Mouse (Mus musculus) hindbrain, postnatal 0 days (tissue): ENCODE results near the gene Celf2. TPM values are rescaled to one million over a fixed set of nuclear protein-coding genes. Genes with fewer than 3 reads are reported as not detected.

Source experiments
- ATAC-seq: fragments of 200-750 bp; cut with Nextera tagmentation; 2 replicates; pipeline ENCODE4 v1.8.0; 2017; ENCODE audit warnings: mild to moderate bottlenecking, moderate TSS enrichment, moderate library complexity
- DNase-seq: peaks from one replicate; pipeline ENCODE4 v3.0.0-alpha.2; 2015; ENCODE audit warnings: low spot score
- H3K27ac ChIP-seq: fragments of 300-500 bp; sonication (generic); 2 replicates; pipeline ENCODE4 v1.5.1; 2014; ENCODE audit warnings: mild to moderate bottlenecking
- H3K27me3 ChIP-seq: fragments of 300-500 bp; sonication (generic); 2 replicates; pipeline ENCODE4 v1.6.1; 2014; ENCODE audit warnings: low read length, mixed read lengths; ENCODE audit not compliant: insufficient read depth
- H3K36me3 ChIP-seq: fragments of 300-500 bp; sonication (generic); 2 replicates; pipeline ENCODE4 v1.6.1; 2014; ENCODE audit warnings: low read length, mixed read lengths; ENCODE audit not compliant: insufficient read depth
- H3K4me1 ChIP-seq: fragments of 300-500 bp; sonication (generic); 2 replicates; pipeline ENCODE4 v1.6.1; 2014; ENCODE audit warnings: antibody characterized with exemption, low read length, mixed read lengths; ENCODE audit not compliant: insufficient read depth
- H3K4me2 ChIP-seq: fragments of 300-500 bp; sonication (generic); 2 replicates; pipeline ENCODE4 v1.6.1; 2014; ENCODE audit warnings: low read depth, mild to moderate bottlenecking, low read length, moderate library complexity, mixed read lengths
- H3K4me3 ChIP-seq: fragments of 300-500 bp; sonication (generic); 2 replicates; pipeline ENCODE4 v1.5.1; 2014; ENCODE audit warnings: low read length
- H3K9ac ChIP-seq: fragments of 300-500 bp; sonication (generic); replicated peaks from 2 replicates; pipeline ENCODE4 v1.6.1; 2014; ENCODE audit warnings: mild to moderate bottlenecking, low read length, moderate library complexity, mixed read lengths
- H3K9me3 ChIP-seq: fragments of 300-500 bp; sonication (generic); 2 replicates; pipeline ENCODE4 v1.6.1; 2016; ENCODE audit warnings: low read length, mixed read lengths
- CTCF ChIP-seq: IDR thresholded peaks from 2 replicates; pipeline ENCODE4 v1.5.1; 2016; ENCODE audit warnings: antibody characterized with exemption, control low read depth, low read depth
- whole genome bisulfite sequencing: fragments of 180-500 bp; shearing (Covaris S2); extraction: QIAGEN DNeasy Blood & Tissue Kit; methylation state at CpG from one replicate; pipeline ENCODE4 v1.1.7; 2014; 5-methylcytosine and 5-hydroxymethylcytosine counted together
- polyA plus RNA-seq: library from polyadenylated mRNA; unstranded; fragments of >200 nt; fragmentation: Nextera tagmentation; extraction: Ambion mirVana; gene quantifications from 2 replicates; pipeline ENCODE4 v1.2.1, GENCODE M21; 2015
- total RNA-seq: library from RNA; depleted of rRNA; stranded (reverse); fragments of >200 nt; gene quantifications from 2 replicates; pipeline ENCODE4 v1.2.3, GENCODE M21; 2014

The Celf2 gene
- total and polyA plus RNA-seq, 2 experiments from 2014 or later = 110 to 160 TPM

- Histone ChIP-seq H3K27me3 (no peaks in the 10 kb centered on the region), H3K4me2 (no peak overlapping the region), H3K4me3 (no peak overlapping the region), H3K9me3 (no peaks in the 10 kb centered on the region), H3K36me3 (no peaks in the 10 kb centered on the region), H3K27ac (peak overlapping the region; percentile 11; the same call in 1 of the 2 replicates), H3K9ac (no peak overlapping the region), H3K4me1 (no peaks in the 10 kb centered on the region)
- 60% methylated on average over 6 of the region's 6 CpGs for WGBS
- DNase-seq = peak; percentile 60
- no peak for TF ChIP-seq CTCF
- no peak for ATAC-seq
Measured at GRCm38 (mm10) chr2:7531185-7531960, 22.0 kb upstream of the Celf2 start.

- DNase-seq (no peak), ATAC-seq (no peak)
- Histone ChIP-seq H3K9me3 (no peaks in the 10 kb centered on the region), H3K36me3 (no peaks in the 10 kb centered on the region), H3K4me1 (no peaks in the 10 kb centered on the region), H3K4me3 (no peak overlapping the region), H3K9ac (no peak overlapping the region), H3K4me2 (no peak overlapping the region), H3K27ac (peak overlapping the region; percentile 11), H3K27me3 (no peaks in the 10 kb centered on the region)
- TF ChIP-seq CTCF = no peak
- WGBS = 39% methylated on average over 8 of the region's 8 CpGs
Measured at GRCm38 (mm10) chr2:7530461-7531184, 21.3 kb upstream of the Celf2 start.

- WGBS = 36% methylated on average over 5 of the region's 5 CpGs
- Histone ChIP-seq H3K27ac (no peak overlapping the region), H3K4me1 (no peaks in the 10 kb centered on the region), H3K4me2 (no peak overlapping the region), H3K36me3 (no peaks in the 10 kb centered on the region), H3K4me3 (no peak overlapping the region), H3K9ac (no peak overlapping the region), H3K27me3 (no peaks in the 10 kb centered on the region), H3K9me3 (no peaks in the 10 kb centered on the region)
- ATAC-seq (no peak), DNase-seq (peak; percentile 15)
- TF ChIP-seq CTCF = no peak
Measured at GRCm38 (mm10) chr2:7529637-7530036, 20.3 kb upstream of the Celf2 start.

- Histone ChIP-seq H3K9ac (no peak overlapping the region), H3K4me1 (no peaks in the 10 kb centered on the region), H3K27me3 (no peaks in the 10 kb centered on the region), H3K9me3 (no peaks in the 10 kb centered on the region), H3K4me3 (no peak overlapping the region), H3K27ac (no peak overlapping the region), H3K4me2 (no peak overlapping the region), H3K36me3 (no peaks in the 10 kb centered on the region)
- WGBS = 35% methylated on average over 6 of the region's 6 CpGs
- ATAC-seq (no peak), DNase-seq (no peak)
- no peak for TF ChIP-seq CTCF
Measured at GRCm38 (mm10) chr2:7526696-7527095, 17.3 kb upstream of the Celf2 start.

GRCm38 (mm10) chr2:7519473-7519872 is 10.1 kb upstream of the Celf2 start:
- H3K4me3 ChIP-seq = no peak overlapping the region
- no peak for ATAC-seq
- H3K9ac ChIP-seq = no peak overlapping the region
- H3K27ac ChIP-seq = no peak overlapping the region
- no peak for TF ChIP-seq CTCF
- WGBS = 73% methylated on average over 1 of the region's 1 CpGs
- H3K9me3 ChIP-seq = no peaks in the 10 kb centered on the region
- no peak overlapping the region for H3K4me2 ChIP-seq
- H3K36me3 ChIP-seq = no peaks in the 10 kb centered on the region
- no peak for DNase-seq
- no peaks in the 10 kb centered on the region for H3K4me1 ChIP-seq
- no peaks in the 10 kb centered on the region for H3K27me3 ChIP-seq

GRCm38 (mm10) chr2:7493420-7493819 is 15.9 kb downstream of the Celf2 start:
- no peak overlapping the region for H3K9ac ChIP-seq
- no peaks in the 10 kb centered on the region for H3K27me3 ChIP-seq
- H3K4me3 ChIP-seq = no peak overlapping the region
- H3K27ac ChIP-seq = no peak overlapping the region
- no peaks in the 10 kb centered on the region for H3K4me1 ChIP-seq
- DNase-seq (no peak), ATAC-seq (no peak)
- H3K9me3 ChIP-seq = no peaks in the 10 kb centered on the region
- no peaks in the 10 kb centered on the region for H3K36me3 ChIP-seq
- H3K4me2 ChIP-seq = no peak overlapping the region
- no peak for TF ChIP-seq CTCF

- Histone ChIP-seq H3K27me3 (no peaks in the 10 kb centered on the region), H3K4me3 (no peak overlapping the region), H3K36me3 (no peaks in the 10 kb centered on the region), H3K9me3 (no peaks in the 10 kb centered on the region), H3K4me1 (no peaks in the 10 kb centered on the region), H3K4me2 (no peak overlapping the region), H3K9ac (no peak overlapping the region), H3K27ac (no peak overlapping the region)
- no peak for TF ChIP-seq CTCF
- 84% methylated on average over 2 of the region's 2 CpGs for WGBS
- ATAC-seq (no peak), DNase-seq (no peak)
Measured at GRCm38 (mm10) chr2:7484974-7485373, 24.4 kb downstream of the Celf2 start.
